Mouse (Mus musculus): ENCODE data around the gene Atp10b.

DNA sequence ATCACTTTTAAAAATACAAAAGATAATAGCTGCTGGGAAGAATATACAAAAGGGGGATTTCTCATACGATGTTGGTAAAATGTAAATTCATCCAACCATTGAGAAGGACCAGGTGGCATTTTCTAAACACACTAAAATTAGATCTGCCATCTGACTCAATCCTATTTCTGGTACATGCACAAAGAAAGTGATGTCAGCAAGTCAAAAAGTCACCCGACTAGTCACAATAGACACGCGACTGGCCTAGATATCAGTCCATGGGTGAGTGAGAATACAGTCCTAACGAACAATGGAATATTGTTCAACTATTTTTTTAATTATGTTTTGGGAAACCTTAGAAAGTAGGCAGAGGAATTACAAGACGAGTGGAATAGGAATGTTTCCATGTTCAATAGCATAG is 147.9 kb downstream of the Atp10b start:
- TF ChIP-seq POLR2A (IDR thresholded peaks at IDR 0.05; ENCODE audit: control insufficient read depth, extremely low read depth, insufficient read depth, low read length, poor library complexity) (no peak), CTCF (IDR thresholded peaks at IDR 0.05; ENCODE audit: borderline replicate concordance, control insufficient read depth, extremely low read depth, insufficient read depth, low read length, poor library complexity) (no peak)

Data from thymus, adult 2 months (tissue).